Mouse (Mus musculus): ENCODE data around the gene Btg1-ps1. TPM values are rescaled to one million over a fixed set of nuclear protein-coding genes. Genes with fewer than 3 reads are reported as not detected.
"Not testable (repeated sequence)": the region's sequence is repeated elsewhere in the genome, so short reads cannot be mapped to it uniquely, and the experiment has no call there.

Gene Btg1-ps1
- not detected in 2 replicates for polyA plus RNA-seq (2014; fragmentation: Nextera tagmentation; extraction: Ambion mirVana)

GRCm38 (mm10) chrX:38018597-38018996 lies at the start of gene Btg1-ps1:
TSS of gene Btg1-ps1 (minus strand) at chrX:38018815.
- not testable (repeated sequence) for DNase-seq (ENCODE audit: low spot score); H3K9ac ChIP-seq (ENCODE audit: low read length); ATAC-seq (ENCODE audit: insufficient number of reproducible peaks, low FRiP score, low TSS enrichment, low read depth); H3K9me3 ChIP-seq (ENCODE audit: control insufficient read depth, low read length); H3K27me3 ChIP-seq (ENCODE audit: control insufficient read depth, insufficient read depth, low read length); H3K4me2 ChIP-seq (ENCODE audit: low read depth, severe bottlenecking); H3K36me3 ChIP-seq (ENCODE audit: control insufficient read depth, insufficient read depth, low read length); H3K27ac ChIP-seq (replicated peaks; ENCODE audit: low read depth, low read length); H3K4me3 ChIP-seq (ENCODE audit: low read depth, low read length); H3K4me1 ChIP-seq (ENCODE audit: control insufficient read depth, insufficient read depth, low read length)

- Histone ChIP-seq H3K4me2 (ENCODE audit: low read depth, severe bottlenecking) (no peak within 1 kb of the TSS), H3K36me3 (ENCODE audit: control insufficient read depth, insufficient read depth, low read length) (no peaks in the 10 kb centered on the region), H3K9ac (ENCODE audit: low read length) (no peak within 1 kb of the TSS), H3K9me3 (ENCODE audit: control insufficient read depth, low read length) (no peaks in the 10 kb centered on the region), H3K27ac (replicated peaks; ENCODE audit: low read depth, low read length) (no peak within 1 kb of the TSS), H3K4me3 (ENCODE audit: low read depth, low read length) (no peak within 1 kb of the TSS), H3K4me1 (ENCODE audit: control insufficient read depth, insufficient read depth, low read length) (no peaks in the 10 kb centered on the region), H3K27me3 (ENCODE audit: control insufficient read depth, insufficient read depth, low read length) (no peaks in the 10 kb centered on the region)
- DNase-seq (ENCODE audit: low spot score) (no peak), ATAC-seq (ENCODE audit: insufficient number of reproducible peaks, low FRiP score, low TSS enrichment, low read depth) (no peak)
- 88% methylated on average over 11 of the region's 11 CpGs for WGBS
Observed at GRCm38 (mm10) chrX:38066175-38066574, 47.6 kb upstream of the Btg1-ps1 start, which contains the start of gene Rhox10. TSS of gene Rhox10 (plus strand) at chrX:38066475.

- WGBS = 4% methylated on average over 1 of the region's 1 CpGs
Observed at GRCm38 (mm10) chrX:38061544-38061943, 42.9 kb upstream of the Btg1-ps1 start.

GRCm38 (mm10) chrX:38043014-38043413 lies 24.4 kb upstream of the Btg1-ps1 start, which contains the start of gene Btg1-ps2:
TSS of gene Btg1-ps2 (minus strand) at chrX:38043114.
- H3K4me2 ChIP-seq (ENCODE audit: low read depth, severe bottlenecking); H3K4me3 ChIP-seq (ENCODE audit: low read depth, low read length); ATAC-seq (ENCODE audit: insufficient number of reproducible peaks, low FRiP score, low TSS enrichment, low read depth); H3K4me1 ChIP-seq (ENCODE audit: control insufficient read depth, insufficient read depth, low read length); DNase-seq (ENCODE audit: low spot score); H3K9me3 ChIP-seq (ENCODE audit: control insufficient read depth, low read length); H3K27ac ChIP-seq (replicated peaks; ENCODE audit: low read depth, low read length); H3K27me3 ChIP-seq (ENCODE audit: control insufficient read depth, insufficient read depth, low read length); H3K9ac ChIP-seq (ENCODE audit: low read length); H3K36me3 ChIP-seq (ENCODE audit: control insufficient read depth, insufficient read depth, low read length): not testable (repeated sequence)

More at GRCm38 (mm10) chrX:38061544-38061943, 42.9 kb upstream of the Btg1-ps1 start:
- no peak overlapping the region for H3K4me2 ChIP-seq (ENCODE audit: low read depth, severe bottlenecking)
- no peak for ATAC-seq (ENCODE audit: insufficient number of reproducible peaks, low FRiP score, low TSS enrichment, low read depth)
- no peaks in the 10 kb centered on the region for H3K27me3 ChIP-seq (ENCODE audit: control insufficient read depth, insufficient read depth, low read length)
- no peak overlapping the region for H3K9ac ChIP-seq (ENCODE audit: low read length)
- H3K4me3 ChIP-seq (ENCODE audit: low read depth, low read length) = no peak overlapping the region
- no peaks in the 10 kb centered on the region for H3K36me3 ChIP-seq (ENCODE audit: control insufficient read depth, insufficient read depth, low read length)
- no peaks in the 10 kb centered on the region for H3K9me3 ChIP-seq (ENCODE audit: control insufficient read depth, low read length)
- peak; percentile 25 for DNase-seq (ENCODE audit: low spot score)
- H3K27ac ChIP-seq (replicated peaks; ENCODE audit: low read depth, low read length) = no peak overlapping the region
- no peaks in the 10 kb centered on the region for H3K4me1 ChIP-seq (ENCODE audit: control insufficient read depth, insufficient read depth, low read length)

- Histone ChIP-seq H3K27ac (replicated peaks; ENCODE audit: low read depth, low read length) (no peak overlapping the region), H3K4me3 (ENCODE audit: low read depth, low read length) (no peak overlapping the region), H3K4me1 (ENCODE audit: control insufficient read depth, insufficient read depth, low read length) (no peaks in the 10 kb centered on the region), H3K9ac (ENCODE audit: low read length) (no peak overlapping the region), H3K36me3 (ENCODE audit: control insufficient read depth, insufficient read depth, low read length) (no peaks in the 10 kb centered on the region), H3K9me3 (ENCODE audit: control insufficient read depth, low read length) (no peaks in the 10 kb centered on the region), H3K27me3 (ENCODE audit: control insufficient read depth, insufficient read depth, low read length) (no peaks in the 10 kb centered on the region), H3K4me2 (ENCODE audit: low read depth, severe bottlenecking) (no peak overlapping the region)
- WGBS = 94% methylated on average over 5 of the region's 5 CpGs
- no peak for ATAC-seq (ENCODE audit: insufficient number of reproducible peaks, low FRiP score, low TSS enrichment, low read depth)
- DNase-seq (ENCODE audit: low spot score) = no peak
Observed at GRCm38 (mm10) chrX:38039666-38040065, 21.1 kb upstream of the Btg1-ps1 start.

GRCm38 (mm10) chrX:38033841-38034240 lies 15.2 kb upstream of the Btg1-ps1 start:
- 68% methylated on average over 2 of the region's 2 CpGs for WGBS
- DNase-seq (ENCODE audit: low spot score) = no peak
- ATAC-seq (ENCODE audit: insufficient number of reproducible peaks, low FRiP score, low TSS enrichment, low read depth) = no peak
- Histone ChIP-seq H3K27ac (replicated peaks; ENCODE audit: low read depth, low read length) (no peak overlapping the region), H3K4me2 (ENCODE audit: low read depth, severe bottlenecking) (no peak overlapping the region), H3K9ac (ENCODE audit: low read length) (no peak overlapping the region), H3K9me3 (ENCODE audit: control insufficient read depth, low read length) (no peaks in the 10 kb centered on the region), H3K4me1 (ENCODE audit: control insufficient read depth, insufficient read depth, low read length) (no peaks in the 10 kb centered on the region), H3K4me3 (ENCODE audit: low read depth, low read length) (no peak overlapping the region), H3K27me3 (ENCODE audit: control insufficient read depth, insufficient read depth, low read length) (no peaks in the 10 kb centered on the region), H3K36me3 (ENCODE audit: control insufficient read depth, insufficient read depth, low read length) (no peaks in the 10 kb centered on the region)

GRCm38 (mm10) chrX:38008756-38009155 lies 9.9 kb downstream of the Btg1-ps1 start:
- no peak for ATAC-seq (ENCODE audit: insufficient number of reproducible peaks, low FRiP score, low TSS enrichment, low read depth)

More at GRCm38 (mm10) chrX:38008756-38009155, 9.9 kb downstream of the Btg1-ps1 start:
- no peaks in the 10 kb centered on the region for H3K9me3 ChIP-seq (ENCODE audit: control insufficient read depth, low read length)
- WGBS = 86% methylated on average over 2 of the region's 2 CpGs
- no peaks in the 10 kb centered on the region for H3K4me1 ChIP-seq (ENCODE audit: control insufficient read depth, insufficient read depth, low read length)
- no peak overlapping the region for H3K27ac ChIP-seq (replicated peaks; ENCODE audit: low read depth, low read length)
- H3K4me3 ChIP-seq (ENCODE audit: low read depth, low read length) = no peak overlapping the region
- H3K9ac ChIP-seq (ENCODE audit: low read length) = no peak overlapping the region
- DNase-seq (ENCODE audit: low spot score) = no peak
- H3K27me3 ChIP-seq (ENCODE audit: control insufficient read depth, insufficient read depth, low read length) = no peaks in the 10 kb centered on the region
- no peak overlapping the region for H3K4me2 ChIP-seq (ENCODE audit: low read depth, severe bottlenecking)
- no peaks in the 10 kb centered on the region for H3K36me3 ChIP-seq (ENCODE audit: control insufficient read depth, insufficient read depth, low read length)

Other genes starting within 250 kb of the Btg1-ps1 start
- gene Rhox5, start 214.0 kb downstream of the Btg1-ps1 start, polyA plus RNA-seq (2014; fragmentation: Nextera tagmentation; extraction: Ambion mirVana) = 0.71 and 1.3 TPM in 2 replicates
- not detected in 2 replicates for gene Rhox6, start 191.9 kb downstream of the Btg1-ps1 start, polyA plus RNA-seq (2014; fragmentation: Nextera tagmentation; extraction: Ambion mirVana)
- not detected in 2 replicates for gene Rhox7a, start 187.1 kb downstream of the Btg1-ps1 start, polyA plus RNA-seq (2014; fragmentation: Nextera tagmentation; extraction: Ambion mirVana)
- gene Rhox8, start 139.9 kb downstream of the Btg1-ps1 start, polyA plus RNA-seq (2014; fragmentation: Nextera tagmentation; extraction: Ambion mirVana) = not detected in 2 replicates
- gene Rhox7b, start 121.6 kb downstream of the Btg1-ps1 start, polyA plus RNA-seq (2014; fragmentation: Nextera tagmentation; extraction: Ambion mirVana) = not detected in 2 replicates
- gene Rhox9, start 117.0 kb downstream of the Btg1-ps1 start, polyA plus RNA-seq (2014; fragmentation: Nextera tagmentation; extraction: Ambion mirVana) = not detected in 2 replicates
- not detected in 2 replicates for gene Btg1-ps2, start 24.3 kb upstream of the Btg1-ps1 start, polyA plus RNA-seq (2014; fragmentation: Nextera tagmentation; extraction: Ambion mirVana)
- not detected in 2 replicates for gene Rhox10, start 47.7 kb upstream of the Btg1-ps1 start, polyA plus RNA-seq (2014; fragmentation: Nextera tagmentation; extraction: Ambion mirVana)
- not detected in 2 replicates for gene Rhox11, start 66.3 kb upstream of the Btg1-ps1 start, polyA plus RNA-seq (2014; fragmentation: Nextera tagmentation; extraction: Ambion mirVana)
- not detected in 2 replicates for gene Rhox12, start 92.1 kb upstream of the Btg1-ps1 start, polyA plus RNA-seq (2014; fragmentation: Nextera tagmentation; extraction: Ambion mirVana)
- gene Rhox13, start 102.4 kb upstream of the Btg1-ps1 start, polyA plus RNA-seq (2014; fragmentation: Nextera tagmentation; extraction: Ambion mirVana) = not detected in 2 replicates
- gene Zbtb33, start 171.0 kb upstream of the Btg1-ps1 start, polyA plus RNA-seq (2014; fragmentation: Nextera tagmentation; extraction: Ambion mirVana) = 6.2 and 7.3 TPM in 2 replicates
- gene Tmem255a, start 233.6 kb upstream of the Btg1-ps1 start, polyA plus RNA-seq (2014; fragmentation: Nextera tagmentation; extraction: Ambion mirVana) = 30.4 and 31.0 TPM in 2 replicates